Mouse (Mus musculus): Measurements from ENCODE around the gene Ssxb10. TPM values are rescaled to one million over a fixed set of nuclear protein-coding genes. Genes with fewer than 3 reads are reported as not detected.
"Not testable (repeated sequence)": the region's sequence is repeated elsewhere in the genome, so short reads cannot be mapped to it uniquely, and the experiment has no call there.

The Ssxb10 gene
- not detected for polyA plus RNA-seq (2017; shearing (Covaris generic))

- ATAC-seq: no peak
Measured at GRCm38 (mm10) chrX:8327124-8327523, at the start of gene Ssxb10. Gene Ssxb10, plus strand, starts transcription at chrX:8327424.

- no peak for ATAC-seq
Measured at GRCm38 (mm10) chrX:8288621-8289020, 38.6 kb upstream of the Ssxb10 start.

GRCm38 (mm10) chrX:8309302-8309701 lies 17.9 kb upstream of the Ssxb10 start:
- no peak for ATAC-seq

GRCm38 (mm10) chrX:8314905-8315304 lies 12.3 kb upstream of the Ssxb10 start:
- ATAC-seq: not testable (repeated sequence)

GRCm38 (mm10) chrX:8366678-8367077 lies 39.5 kb downstream of the Ssxb10 start, which contains the start of gene Ssxb9:
Gene Ssxb9, plus strand, starts transcription at chrX:8366978.
- not testable (repeated sequence) for ATAC-seq

Other genes with a start within 250 kb of the Ssxb10 start
- gene Was, start 236.9 kb upstream of the Ssxb10 start, polyA plus RNA-seq (2017; shearing (Covaris generic)): 10 to 100 TPM; 18.3 to 24.3 (median 22.3) TPM
- 10 to 100 TPM; 13.8 to 20.4 (median 19.5) TPM for gene Wdr13, start 194.5 kb upstream of the Ssxb10 start, polyA plus RNA-seq (2017; shearing (Covaris generic))
- gene Rbm3, start 181.5 kb upstream of the Ssxb10 start, polyA plus RNA-seq (2017; shearing (Covaris generic)): 100 to 1,000 TPM; 601 to 807 (median 769) TPM
- 1 to 10 TPM; 2.5 to 4.1 (median 3.7) TPM for gene Tbc1d25, start 151.2 kb upstream of the Ssxb10 start, polyA plus RNA-seq (2017; shearing (Covaris generic))
- gene Ebp, start 133.9 kb upstream of the Ssxb10 start, polyA plus RNA-seq (2017; shearing (Covaris generic)): 100 to 1,000 TPM; 128 to 201 (median 145) TPM
- under 1 TPM in 2 of 3 experiments, not detected in 1; 0.36 to 0.69 TPM for gene Porcn, start 120.9 kb upstream of the Ssxb10 start, polyA plus RNA-seq (2017; shearing (Covaris generic))
- gene Ftsj1, start 75.0 kb upstream of the Ssxb10 start, polyA plus RNA-seq (2017; shearing (Covaris generic)): 10 to 100 TPM; 17.6 to 24.1 (median 18.7) TPM
- not detected for gene Slc38a5, start 56.3 kb upstream of the Ssxb10 start, polyA plus RNA-seq (2017; shearing (Covaris generic))
- gene Ssxb9, start 39.6 kb downstream of the Ssxb10 start, polyA plus RNA-seq (2017; shearing (Covaris generic)): not detected
- not detected for gene Ssxb1, start 85.9 kb downstream of the Ssxb10 start, polyA plus RNA-seq (2017; shearing (Covaris generic))
- not detected for gene Ssxb2, start 134.3 kb downstream of the Ssxb10 start, polyA plus RNA-seq (2017; shearing (Covaris generic))
- gene Gm14459, start 197.5 kb downstream of the Ssxb10 start, polyA plus RNA-seq (2017; shearing (Covaris generic)): not detected
- not detected for gene Ssxb6, start 220.8 kb downstream of the Ssxb10 start, polyA plus RNA-seq (2017; shearing (Covaris generic))